Mouse (Mus musculus): Measurements from ENCODE around the gene Zfand3. TPM values are rescaled to one million over a fixed set of nuclear protein-coding genes. Genes with fewer than 3 reads are reported as not detected.

Zfand3 gene
- total RNA-seq, 2 experiments from 2014 or later = 91.3 to 106 TPM

- no peak for DNase-seq (ENCODE audit: low spot score in 2 of 2)
Measured at GRCm38 (mm10) chr17:30215741-30216140, 211.2 kb downstream of the Zfand3 start.

GRCm38 (mm10) chr17:30221677-30222076 is 217.1 kb downstream of the Zfand3 start:
- DNase-seq (ENCODE audit: low spot score in 2 of 2) = no peak

- no peak for DNase-seq (ENCODE audit: low spot score in 2 of 2)
Measured at GRCm38 (mm10) chr17:30222361-30222760, 217.8 kb downstream of the Zfand3 start.

GRCm38 (mm10) chr17:30222837-30223236 is 218.3 kb downstream of the Zfand3 start:
- DNase-seq (ENCODE audit: low spot score in 2 of 2) = no peak

- no peak for DNase-seq (ENCODE audit: low spot score in 2 of 2)
Measured at GRCm38 (mm10) chr17:30225030-30225740, 220.7 kb downstream of the Zfand3 start.

GRCm38 (mm10) chr17:30228439-30229215 is 224.1 kb downstream of the Zfand3 start:
- DNase-seq (ENCODE audit: low spot score in 2 of 2) = no peak

GRCm38 (mm10) chr17:30230428-30230827 is 225.9 kb downstream of the Zfand3 start:
- no peak for DNase-seq (ENCODE audit: low spot score in 2 of 2)

GRCm38 (mm10) chr17:30231483-30231882 is 226.9 kb downstream of the Zfand3 start:
- no peak for DNase-seq (ENCODE audit: low spot score in 2 of 2)

GRCm38 (mm10) chr17:30232698-30233097 is 228.2 kb downstream of the Zfand3 start:
- no peak for DNase-seq (ENCODE audit: low spot score in 2 of 2)

- no peak for DNase-seq (ENCODE audit: low spot score in 2 of 2)
Measured at GRCm38 (mm10) chr17:30235380-30235779, 230.8 kb downstream of the Zfand3 start.

- no peak for DNase-seq (ENCODE audit: low spot score in 2 of 2)
Measured at GRCm38 (mm10) chr17:30236611-30237010, 232.1 kb downstream of the Zfand3 start.

GRCm38 (mm10) chr17:30237600-30237999 is 233.1 kb downstream of the Zfand3 start:
- no peak for DNase-seq (ENCODE audit: low spot score in 2 of 2)

- DNase-seq (ENCODE audit: low spot score in 2 of 2) = no peak
Measured at GRCm38 (mm10) chr17:30239458-30239857, 234.9 kb downstream of the Zfand3 start.

- no peak for DNase-seq (ENCODE audit: low spot score in 2 of 2)
Measured at GRCm38 (mm10) chr17:30240659-30241058, 236.1 kb downstream of the Zfand3 start.

- DNase-seq (ENCODE audit: low spot score in 2 of 2) = no peak
Measured at GRCm38 (mm10) chr17:30241061-30241460, 236.5 kb downstream of the Zfand3 start.

- no peak for DNase-seq (ENCODE audit: low spot score in 2 of 2)
Measured at GRCm38 (mm10) chr17:30241720-30242322, 237.3 kb downstream of the Zfand3 start.

- DNase-seq (ENCODE audit: low spot score in 2 of 2) = no peak
Measured at GRCm38 (mm10) chr17:30242647-30243046, 238.1 kb downstream of the Zfand3 start.

- DNase-seq (ENCODE audit: low spot score in 2 of 2) = no peak
Measured at GRCm38 (mm10) chr17:30243540-30243939, 239.0 kb downstream of the Zfand3 start.

- DNase-seq (ENCODE audit: low spot score in 2 of 2) = no peak
Measured at GRCm38 (mm10) chr17:30244651-30245307, 240.2 kb downstream of the Zfand3 start.

GRCm38 (mm10) chr17:30245308-30245706 is 240.8 kb downstream of the Zfand3 start:
- no peak for DNase-seq (ENCODE audit: low spot score in 2 of 2)

- DNase-seq (ENCODE audit: low spot score in 2 of 2) = no peak
Measured at GRCm38 (mm10) chr17:30253028-30253427, 248.5 kb downstream of the Zfand3 start.

- no peak for DNase-seq (ENCODE audit: low spot score in 2 of 2)
Measured at GRCm38 (mm10) chr17:30253924-30254323, 249.4 kb downstream of the Zfand3 start.

All from layer of hippocampus, postnatal 10 days (tissue).